In the genomic region with DNA sequence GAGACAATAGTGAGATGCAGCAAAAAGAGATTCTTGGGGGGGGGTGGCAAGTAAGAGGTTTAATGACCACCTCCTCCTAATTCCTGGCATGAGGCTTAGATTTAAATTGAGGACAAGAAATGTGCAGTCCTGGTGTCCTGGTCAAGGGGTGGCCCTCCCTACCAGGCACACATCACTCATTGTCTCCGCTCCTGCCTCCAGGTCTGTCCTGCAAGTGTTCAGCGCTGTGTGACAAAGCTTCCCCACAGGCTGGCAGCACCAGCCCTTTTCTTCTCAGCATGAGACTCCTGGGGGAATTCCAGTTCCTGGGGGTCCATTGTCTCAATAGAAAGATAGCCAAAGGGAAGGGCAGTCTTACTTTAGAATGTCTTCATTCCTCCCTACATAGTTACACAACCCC, we compare ENCODE assay signal across 15 mouse cellular contexts. TPM values are rescaled to one million over a fixed set of nuclear protein-coding genes. Genes with fewer than 3 reads are reported as not detected.
DNase-seq lines count a peak whose midpoint lies in the region; ATAC-seq lines count a peak whose summit lies in the region.
"Had no signal": no experiment of that assay in that cellular context is flagged by ENCODE, and none has a peak within 500 bp of the region (broad histone marks: within the 10 kb centered on the region; RNA-seq: fewer than 3 reads in every experiment).

No protein-coding gene starts in this region.

- H3K27ac ChIP-seq in hindbrain, embryonic 11.5 days (ENCODE audit: low read depth, low read length): no peak overlapping the region
- H3K27ac ChIP-seq in hindbrain, embryonic 13.5 days: no peak overlapping the region
- H3K27ac ChIP-seq in neural tube, embryonic 13.5 days (replicated peaks): no peak overlapping the region
- no peak overlapping the region for H3K27ac ChIP-seq in neural tube, embryonic 15.5 days (replicated peaks)
- H3K27ac ChIP-seq: embryonic facial prominence, embryonic 15.5 days; limb, embryonic 15.5 days had no signal

- no peak overlapping the region for H3K9ac ChIP-seq in hindbrain, embryonic 11.5 days (ENCODE audit: low read depth, low read length)
- H3K9ac ChIP-seq in hindbrain, embryonic 13.5 days: no peak overlapping the region
- no peak overlapping the region for H3K9ac ChIP-seq in neural tube, embryonic 13.5 days
- H3K9ac ChIP-seq in neural tube, embryonic 15.5 days (replicated peaks): no peak overlapping the region
- H3K9ac ChIP-seq: embryonic facial prominence, embryonic 15.5 days; limb, embryonic 15.5 days had no signal

- ATAC-seq in hindbrain, embryonic 11.5 days (ENCODE audit: low FRiP score): peak; percentile 59; the same call in 1 of the 2 replicates
- no peak for ATAC-seq in hindbrain, embryonic 13.5 days (ENCODE audit: low FRiP score)
- ATAC-seq in neural tube, embryonic 13.5 days (ENCODE audit: low read depth): 0 out of 2 replicates have a peak, but pooled peaks have one; percentile 41
- no peak for ATAC-seq in neural tube, embryonic 15.5 days (ENCODE audit: low FRiP score)

- no peaks in the 10 kb centered on the region for H3K36me3 ChIP-seq in hindbrain, embryonic 11.5 days (ENCODE audit: control insufficient read depth, insufficient read depth, low read length)
- no peaks in the 10 kb centered on the region for H3K36me3 ChIP-seq in hindbrain, embryonic 13.5 days
- no peaks in the 10 kb centered on the region for H3K36me3 ChIP-seq in neural tube, embryonic 13.5 days
- H3K36me3 ChIP-seq in neural tube, embryonic 15.5 days: no peaks in the 10 kb centered on the region
- H3K36me3 ChIP-seq: embryonic facial prominence, embryonic 15.5 days; limb, embryonic 15.5 days had no signal

- H3K9me3 ChIP-seq in hindbrain, embryonic 11.5 days (ENCODE audit: control insufficient read depth, low read length): no peaks in the 10 kb centered on the region
- no peaks in the 10 kb centered on the region for H3K9me3 ChIP-seq in hindbrain, embryonic 13.5 days
- no peaks in the 10 kb centered on the region for H3K9me3 ChIP-seq in neural tube, embryonic 13.5 days
- no peaks in the 10 kb centered on the region for H3K9me3 ChIP-seq in neural tube, embryonic 15.5 days (replicated peaks)
- H3K9me3 ChIP-seq: embryonic facial prominence, embryonic 15.5 days; limb, embryonic 15.5 days had no signal

- no peak overlapping the region for H3K4me3 ChIP-seq in hindbrain, embryonic 11.5 days (ENCODE audit: low read depth, low read length)
- no peak overlapping the region for H3K4me3 ChIP-seq in hindbrain, embryonic 13.5 days
- no peak overlapping the region for H3K4me3 ChIP-seq in neural tube, embryonic 13.5 days
- no peak overlapping the region for H3K4me3 ChIP-seq in neural tube, embryonic 15.5 days (replicated peaks)
- H3K4me3 ChIP-seq: embryonic facial prominence, embryonic 15.5 days; limb, embryonic 15.5 days had no signal

- 0 out of 2 replicates have a peak, but pooled peaks cover 2% of the 10 kb centered on the region for H3K4me1 ChIP-seq in hindbrain, embryonic 11.5 days (replicated peaks; ENCODE audit: control insufficient read depth, insufficient read depth, low read length)
- peaks cover 15% of the 10 kb centered on the region for H3K4me1 ChIP-seq in hindbrain, embryonic 13.5 days (replicated peaks)
- peaks cover 20% of the 10 kb centered on the region for H3K4me1 ChIP-seq in neural tube, embryonic 13.5 days (replicated peaks)
- H3K4me1 ChIP-seq in neural tube, embryonic 15.5 days: peaks cover 12% of the 10 kb centered on the region
- H3K4me1 ChIP-seq: embryonic facial prominence, embryonic 15.5 days had no signal

- H3K4me2 ChIP-seq in hindbrain, embryonic 11.5 days (replicated peaks; ENCODE audit: low read depth, low read length): no peak overlapping the region
- H3K4me2 ChIP-seq in hindbrain, embryonic 13.5 days: no peak overlapping the region
- H3K4me2 ChIP-seq in neural tube, embryonic 13.5 days: no peak overlapping the region
- H3K4me2 ChIP-seq in neural tube, embryonic 15.5 days: no peak overlapping the region
- H3K4me2 ChIP-seq: embryonic facial prominence, embryonic 15.5 days; limb, embryonic 15.5 days had no signal

- no peaks in the 10 kb centered on the region for H3K27me3 ChIP-seq in hindbrain, embryonic 11.5 days (ENCODE audit: control insufficient read depth, insufficient read depth, low read length)
- peaks cover 3% of the 10 kb centered on the region; the same call in 1 of the 2 replicates for H3K27me3 ChIP-seq in hindbrain, embryonic 13.5 days
- no peaks in the 10 kb centered on the region for H3K27me3 ChIP-seq in neural tube, embryonic 13.5 days
- no peaks in the 10 kb centered on the region for H3K27me3 ChIP-seq in neural tube, embryonic 15.5 days (replicated peaks)
- H3K27me3 ChIP-seq: embryonic facial prominence, embryonic 15.5 days; limb, embryonic 15.5 days had no signal

- WGBS in hindbrain, embryonic 11.5 days: 21% methylated on average over 2 of the region's 2 CpGs
- WGBS in hindbrain, embryonic 13.5 days: 11% methylated on average over 2 of the region's 2 CpGs
- WGBS in neural tube, embryonic 13.5 days: 16% methylated on average over 2 of the region's 2 CpGs
- 10% methylated on average over 2 of the region's 2 CpGs for WGBS in neural tube, embryonic 15.5 days

- DNase-seq in hindbrain, embryonic 11.5 days (ENCODE audit: low spot score): peak; percentile 37
- peak; percentile 43 for DNase-seq in embryo, embryonic 10 days (ENCODE audit: low spot score)
- DNase-seq in cerebellum, adult 18-20 months: no peak
- no peak for DNase-seq in right cerebral cortex, adult 18-20 months
- DNase-seq: cerebellum, adult 11 months; cerebellum, postnatal 36 days; gastrocnemius, postnatal 14 days; heart, postnatal 14 days; lung, adult 2 months; thymus, adult 18-20 months had no signal

RNA-seq across cellular contexts. Expression of a gene that starts 6.8 kb away (rescaled TPM):
- polyA plus RNA-seq in hindbrain, embryonic 11.5 days (2014; fragmentation: Nextera tagmentation; extraction: Ambion mirVana): 17.7 and 19.8 TPM in 2 replicates
- 21.0 and 21.5 TPM in 2 replicates for polyA plus RNA-seq in hindbrain, embryonic 13.5 days (2015; fragmentation: Nextera tagmentation; extraction: Ambion mirVana)
- 28.3 and 29.8 TPM in 2 replicates for polyA plus RNA-seq in neural tube, embryonic 13.5 days (2015; fragmentation: Nextera tagmentation; extraction: Ambion mirVana)
- polyA plus RNA-seq in neural tube, embryonic 15.5 days (2015; fragmentation: Nextera tagmentation; extraction: Ambion mirVana): 15.8 and 23.4 TPM in 2 replicates

Comparison
In these comparisons a context has a peak if more than half of its experiments do, and no peak if none do; other contexts are left out.
1. ATAC-seq: peak in hindbrain, embryonic 11.5 days (single experiment) and neural tube, embryonic 13.5 days (single experiment); none in hindbrain, embryonic 13.5 days (single experiment) and neural tube, embryonic 15.5 days (single experiment).
2. DNase-seq: peak in hindbrain, embryonic 11.5 days (single experiment) and embryo, embryonic 10 days (single experiment); none in cerebellum, adult 18-20 months (0 of 2) and right cerebral cortex, adult 18-20 months (single experiment).